36 mouse cellular contexts compared by ENCODE assay signal in genomic region chr7:19324221-19324620, GRCm38 (mm10). TPM values are rescaled to one million over a fixed set of nuclear protein-coding genes. Genes with fewer than 3 reads are reported as not detected.
"Had no signal": no experiment of that assay in that cellular context is flagged by ENCODE, and none has a peak within 500 bp of the region (broad histone marks: within the 10 kb centered on the region; RNA-seq: fewer than 3 reads in every experiment).

No protein-coding gene starts in this region.

- H3K4me2 ChIP-seq: heart, embryonic 11.5 days; heart, embryonic 12.5 days; heart, embryonic 13.5 days; heart, embryonic 15.5 days; hindbrain, embryonic 12.5 days; hindbrain, embryonic 13.5 days; hindbrain, embryonic 14.5 days; hindbrain, embryonic 15.5 days; intestine, embryonic 15.5 days; kidney, embryonic 15.5 days had no signal

- H3K9ac ChIP-seq: heart, embryonic 12.5 days; heart, embryonic 13.5 days; heart, embryonic 15.5 days; hindbrain, embryonic 12.5 days; hindbrain, embryonic 13.5 days; hindbrain, embryonic 14.5 days; hindbrain, embryonic 15.5 days; intestine, embryonic 15.5 days; kidney, embryonic 15.5 days had no signal

- H3K9me3 ChIP-seq: heart, embryonic 13.5 days; heart, embryonic 15.5 days; hindbrain, embryonic 10.5 days; hindbrain, embryonic 12.5 days; hindbrain, embryonic 13.5 days; hindbrain, embryonic 15.5 days; intestine, embryonic 15.5 days had no signal

- H3K4me3 ChIP-seq: heart, adult 2 months; heart, embryonic 12.5 days; heart, embryonic 13.5 days; heart, embryonic 15.5 days; hindbrain, embryonic 10.5 days; hindbrain, embryonic 12.5 days; hindbrain, embryonic 13.5 days; hindbrain, embryonic 15.5 days; intestine, embryonic 15.5 days; kidney, embryonic 15.5 days; layer of hippocampus, adult 2 months had no signal

- ATAC-seq: hindbrain, embryonic 16.5 days; hindbrain, postnatal 0 days; inflammation-experienced regulatory T-cells, adult 6 months; intestine, embryonic 15.5 days; intestine, embryonic 16.5 days; intestine, postnatal 0 days had no signal

- DNase-seq: heart, adult 2 months; heart, postnatal 10 days; heart, postnatal 36 days; heart, postnatal 4 days; kidney, adult 11 months; kidney, adult 18-20 months; kidney, adult 2 months; kidney, adult 8-10 months; kidney, adult 9 months; kidney, postnatal 10 days; kidney, postnatal 14 days; kidney, postnatal 25 days; kidney, postnatal 36 days; kidney, postnatal 4 days; layer of hippocampus, adult 9-11 months; layer of hippocampus, postnatal 36 days had no signal

- H3K36me3 ChIP-seq: heart, embryonic 12.5 days; heart, embryonic 13.5 days; heart, embryonic 15.5 days; hindbrain, embryonic 10.5 days; hindbrain, embryonic 12.5 days; hindbrain, embryonic 13.5 days; hindbrain, embryonic 15.5 days; intestine, embryonic 15.5 days; kidney, embryonic 15.5 days had no signal

- H3K27ac ChIP-seq: heart, adult 2 months; heart, embryonic 13.5 days; heart, embryonic 15.5 days; hindbrain, embryonic 10.5 days; hindbrain, embryonic 12.5 days; hindbrain, embryonic 13.5 days; hindbrain, embryonic 14.5 days; hindbrain, embryonic 15.5 days; hindbrain, postnatal 0 days; intestine, embryonic 15.5 days; kidney, embryonic 15.5 days; kidney, postnatal 0 days; layer of hippocampus, adult 2 months had no signal

- H3K27me3 ChIP-seq: heart, embryonic 12.5 days; heart, embryonic 15.5 days; hindbrain, embryonic 15.5 days; intestine, embryonic 15.5 days had no signal

RNA-seq across cellular contexts. Expression of gene Fosb, which starts 14.4 kb away (rescaled TPM):
- polyA plus RNA-seq: hindbrain, embryonic 10.5 days; hindbrain, embryonic 11.5 days; hindbrain, embryonic 12.5 days had no signal

RNA-seq across cellular contexts. Expression of gene Ppp1r13l, which starts 35.3 kb away (rescaled TPM):
- polyA plus RNA-seq: inflammation-experienced regulatory T-cells, adult 6 months had no signal

RNA-seq across cellular contexts. Expression of gene Rtn2, which starts 41.8 kb away (rescaled TPM):
- total RNA-seq: hematopoietic stem cell, adult 5-6 weeks had no signal
- polyA plus RNA-seq: inflammation-experienced regulatory T-cells, adult 6 months had no signal
